ENCODE assay signal across 10 mouse cellular contexts in the genomic region with DNA sequence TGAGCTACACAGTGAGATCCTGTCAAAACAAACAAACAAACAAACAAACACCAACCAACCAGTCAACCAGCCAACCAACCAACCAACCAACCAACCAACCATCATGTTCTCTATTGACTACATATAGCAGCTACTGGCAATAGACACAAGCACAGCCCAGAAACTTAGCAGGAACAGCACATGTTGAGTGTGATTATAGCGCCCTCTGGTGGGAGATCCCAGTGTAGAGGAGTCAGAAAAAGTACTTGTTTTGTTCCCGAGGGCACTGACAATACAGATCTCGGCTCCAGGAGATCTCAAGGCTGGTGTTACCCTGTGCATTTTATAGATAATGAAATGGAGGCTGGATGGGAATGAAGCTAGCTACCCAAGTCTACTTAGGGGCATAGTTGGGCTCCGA. TPM values are rescaled to one million over a fixed set of nuclear protein-coding genes. Genes with fewer than 3 reads are reported as not detected.
A peak's percentile ranks its signal among the peaks of the same experiment; 100 is the strongest.
DNase-seq lines count a peak whose midpoint lies in the region; ATAC-seq lines count a peak whose summit lies in the region.
"Had no signal": no experiment of that assay in that cellular context is flagged by ENCODE, and none has a peak within 500 bp of the region (broad histone marks: within the 10 kb centered on the region; RNA-seq: fewer than 3 reads in every experiment).

No protein-coding gene starts in this region.

- no peak overlapping the region for H3K27ac ChIP-seq in kidney, embryonic 14.5 days (ENCODE audit: low read depth, low read length)
- H3K27ac ChIP-seq: liver, embryonic 15.5 days had no signal

- no peak for ATAC-seq in kidney, embryonic 14.5 days (ENCODE audit: low FRiP score, low TSS enrichment)
- peak; percentile 47 for ATAC-seq in CD4-positive, CD25-positive, alpha-beta regulatory T cell, adult 4 months
- peak; percentile 62 for ATAC-seq in megakaryocyte, adult 5-6 weeks (ENCODE audit: poor library complexity, severe bottlenecking)

- no peaks in the 10 kb centered on the region for H3K27me3 ChIP-seq in kidney, embryonic 14.5 days (ENCODE audit: control insufficient read depth, insufficient read depth, low read length)
- H3K27me3 ChIP-seq: liver, embryonic 15.5 days had no signal

- H3K4me3 ChIP-seq in kidney, embryonic 14.5 days (ENCODE audit: low read length) = no peak overlapping the region
- H3K4me3 ChIP-seq: erythroblast, embryonic 14.5 days; liver, embryonic 15.5 days had no signal

- H3K36me3 ChIP-seq in kidney, embryonic 14.5 days (ENCODE audit: control insufficient read depth, insufficient read depth, low read length) = 0 out of 2 replicates have a peak, but pooled peaks cover 8% of the 10 kb centered on the region

- H3K9me3 ChIP-seq in kidney, embryonic 14.5 days (ENCODE audit: control insufficient read depth, low read length) = no peaks in the 10 kb centered on the region
- H3K9me3 ChIP-seq: liver, embryonic 15.5 days had no signal

- WGBS in kidney, embryonic 14.5 days = 55% methylated on average over 4 of the region's 4 CpGs

- H3K4me1 ChIP-seq in kidney, embryonic 14.5 days (ENCODE audit: control insufficient read depth, insufficient read depth, low read length) = no peaks in the 10 kb centered on the region
- H3K4me1 ChIP-seq: liver, embryonic 15.5 days had no signal

- no peak overlapping the region for H3K9ac ChIP-seq in kidney, embryonic 14.5 days (ENCODE audit: low read depth, low read length)
- H3K9ac ChIP-seq: liver, embryonic 15.5 days had no signal

- peak; percentile 32 for DNase-seq in kidney, adult 18-20 months
- peak; percentile 82 for DNase-seq in 416B (ENCODE audit: low read depth)
- DNase-seq in c-Kit-positive CD71-positive TER-119-negative erythroid progenitor cells, embryonic 14.5 days (ENCODE audit: low read depth) = peak; percentile 39
- no peak for DNase-seq in ovary, postnatal 36 days (ENCODE audit: low spot score)
- no peak for DNase-seq in urinary bladder, postnatal 36 days (ENCODE audit: low spot score in 2 of 2)

- no peak overlapping the region for H3K4me2 ChIP-seq in kidney, embryonic 14.5 days (replicated peaks; ENCODE audit: low read depth, low read length)
- H3K4me2 ChIP-seq: liver, embryonic 15.5 days had no signal

RNA-seq across cellular contexts. Expression of a gene that starts 18.4 kb away (rescaled TPM):
- 108 TPM in 2 replicates for polyA plus RNA-seq in kidney, embryonic 14.5 days (2014; fragmentation: Nextera tagmentation; extraction: Ambion mirVana)
- polyA plus RNA-seq in CD4-positive, CD25-positive, alpha-beta regulatory T cell, adult 4 months (2017; shearing (Covaris generic)) = 10 to 100 TPM; 68.2 to 75.9 TPM
- 60.7 and 63.5 TPM in 2 replicates for total RNA-seq in megakaryocyte, adult 5-6 weeks (2015)
- 52.0 and 60.3 TPM in 2 replicates for total RNA-seq in megakaryocyte, adult 5-6 weeks (2017)

RNA-seq across cellular contexts. Expression of a gene that starts 54.0 kb away (rescaled TPM):
- not detected in 2 replicates for polyA plus RNA-seq in kidney, embryonic 14.5 days (2014; fragmentation: Nextera tagmentation; extraction: Ambion mirVana)
- not detected for polyA plus RNA-seq in CD4-positive, CD25-positive, alpha-beta regulatory T cell, adult 4 months (2017; shearing (Covaris generic))
- total RNA-seq in megakaryocyte, adult 5-6 weeks (2015) = not detected in 2 replicates
- total RNA-seq in megakaryocyte, adult 5-6 weeks (2017) = not detected in 2 replicates
- polyA plus RNA-seq: erythroblast, embryonic 14.5 days; liver, embryonic 15.5 days had no signal

Comparison
In these comparisons a context has a peak if more than half of its experiments do, and no peak if none do; other contexts are left out.
1. DNase-seq: peak in kidney, adult 18-20 months (single experiment), 416B (single experiment) and c-Kit-positive CD71-positive TER-119-negative erythroid progenitor cells, embryonic 14.5 days (single experiment); none in ovary, postnatal 36 days (single experiment) and urinary bladder, postnatal 36 days (0 of 2).